Mouse (Mus musculus) inflammation-experienced regulatory T-cells, adult 6 months (primary cell): ENCODE results near the gene Aif1l. TPM values are rescaled to one million over a fixed set of nuclear protein-coding genes. Genes with fewer than 3 reads are reported as not detected.

ENCODE experiments used
- polyA plus RNA-seq, 3 experiments: library from polyadenylated mRNA; unstranded; fragments of 100-300 nt; shearing (Covaris generic); gene quantifications; one replicate each; pipeline ENCODE4 v1.2.1; 2017

The Aif1l gene
- polyA plus RNA-seq, 3 experiments from 2014 or later = 1.4 TPM; not detected in 2

Other genes with a start within 250 kb of the Aif1l start
- gene Qrfp, start 139.6 kb upstream of the Aif1l start, polyA plus RNA-seq = 1 to 10 TPM in 1 of 3 experiments, under 1 TPM in 2; 0.60 to 1.1 (median 0.79) TPM
- gene Fibcd1, start 104.1 kb upstream of the Aif1l start, polyA plus RNA-seq = under 1 TPM in 1 of 3 experiments, not detected in 2; 0.22 TPM
- not detected for gene Lamc3, start 62.8 kb upstream of the Aif1l start, polyA plus RNA-seq
- 100 to 1,000 TPM in 1 of 3 experiments, 10 to 100 TPM in 2; 75.0 to 105 (median 96.0) TPM for gene Nup214, start 24.3 kb downstream of the Aif1l start, polyA plus RNA-seq
- gene Fam78a, start 134.7 kb downstream of the Aif1l start, polyA plus RNA-seq = 10 to 100 TPM; 21.3 to 26.7 (median 22.5) TPM
- gene Plpp7, start 145.4 kb downstream of the Aif1l start, polyA plus RNA-seq = not detected
- gene Prrc2b, start 200.9 kb downstream of the Aif1l start, polyA plus RNA-seq = 10 to 100 TPM; 33.6 to 40.3 (median 35.2) TPM